Mouse (Mus musculus) liver, embryonic 11.5 days (tissue): ENCODE results near the gene Spryd4. TPM values are rescaled to one million over a fixed set of nuclear protein-coding genes. Genes with fewer than 3 reads are reported as not detected.
"Not testable (repeated sequence)": the region's sequence is repeated elsewhere in the genome, so short reads cannot be mapped to it uniquely, and the experiment has no call there.

Experiments
- ATAC-seq: fragments of 200-750 bp; cut with Nextera tagmentation; replicated peaks from 2 replicates; pipeline ENCODE4 v1.8.0; 2017; ENCODE audit warnings: moderate number of reproducible peaks, mild to moderate bottlenecking, moderate TSS enrichment, moderate library complexity; ENCODE audit not compliant: low FRiP score
- DNase-seq: peaks from one replicate; pipeline ENCODE4 v3.0.0-alpha.2; 2017; ENCODE audit warnings: low spot score
- H3K27ac ChIP-seq: fragments of 300-500 bp; sonication (generic); 2 replicates; pipeline ENCODE4 v1.5.1; 2014; ENCODE audit warnings: mild to moderate bottlenecking, low read depth, low read length, control low read depth
- H3K27me3 ChIP-seq: fragments of 300-500 bp; sonication (generic); replicated peaks from 2 replicates; pipeline ENCODE4 v1.6.1; 2014; ENCODE audit warnings: low read length, mixed read lengths; ENCODE audit not compliant: control insufficient read depth, insufficient read depth
- H3K36me3 ChIP-seq: fragments of 300-500 bp; sonication (generic); 2 replicates; pipeline ENCODE4 v1.6.1; 2014; ENCODE audit warnings: mild to moderate bottlenecking, low read length, moderate library complexity, mixed read lengths; ENCODE audit not compliant: control insufficient read depth, insufficient read depth
- H3K4me1 ChIP-seq: fragments of 300-500 bp; sonication (generic); replicated peaks from 2 replicates; pipeline ENCODE4 v1.6.1; 2014; ENCODE audit warnings: low read length, mixed read lengths; ENCODE audit not compliant: control insufficient read depth, insufficient read depth
- H3K4me2 ChIP-seq: fragments of 300-500 bp; sonication (generic); 2 replicates; pipeline ENCODE4 v1.6.1; 2014; ENCODE audit warnings: mild to moderate bottlenecking, control low read depth, moderate library complexity
- H3K4me3 ChIP-seq: fragments of 300-500 bp; sonication (generic); 2 replicates; pipeline ENCODE4 v1.5.1; 2014; ENCODE audit warnings: low read depth, low read length, control low read depth
- H3K9ac ChIP-seq: fragments of 300-500 bp; sonication (generic); 2 replicates; pipeline ENCODE4 v1.6.1; 2014; ENCODE audit warnings: low read depth, low read length, control low read depth
- H3K9me3 ChIP-seq: fragments of 300-500 bp; sonication (generic); 2 replicates; pipeline ENCODE4 v1.6.1; 2016; ENCODE audit warnings: low read length, inconsistent platforms, mixed read lengths; ENCODE audit not compliant: control insufficient read depth
- WGBS: fragments of 180-500 bp; shearing (Covaris S2); extraction: QIAGEN DNeasy Blood & Tissue Kit; methylation state at CpG from one replicate; pipeline ENCODE4 v1.1.7; 2014; 5-methylcytosine and 5-hydroxymethylcytosine counted together
- polyA plus RNA-seq: library from polyadenylated mRNA; unstranded; fragments of >200 nt; fragmentation: Nextera tagmentation; extraction: Ambion mirVana; gene quantifications from 2 replicates; pipeline ENCODE4 v1.2.1, GENCODE M21; 2014

The Spryd4 gene
- polyA plus RNA-seq, 1 experiment from 2014 or later: 32.4 TPM

DNA sequence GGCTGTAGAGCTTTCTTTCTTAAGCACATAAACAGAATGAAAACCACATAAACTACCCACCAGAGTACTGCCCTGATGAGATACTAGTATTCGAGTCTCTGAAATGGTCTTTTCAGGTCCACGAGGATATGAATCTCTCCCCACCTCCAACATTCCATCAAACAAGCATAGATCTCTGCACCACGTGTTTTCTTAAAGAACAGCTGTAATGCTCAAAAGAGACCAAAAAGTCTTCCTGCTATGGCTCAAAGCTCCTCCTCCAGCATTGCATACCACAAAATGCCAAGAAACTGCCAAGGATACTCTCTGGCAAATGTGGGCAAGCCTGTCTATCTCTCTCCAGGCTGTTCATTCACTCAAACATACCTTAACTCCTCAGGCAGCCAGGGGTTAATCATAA, 36.3 kb downstream of the Spryd4 start:
- H3K4me1 ChIP-seq: peaks cover 17% of the 10 kb centered on the region
- no peaks in the 10 kb centered on the region for H3K36me3 ChIP-seq
- ATAC-seq: no peak
- 21% methylated on average over 3 of the region's 3 CpGs for WGBS
- H3K27me3 ChIP-seq: no peaks in the 10 kb centered on the region
- peak overlapping the region; percentile 61 for H3K4me2 ChIP-seq
- no peak for DNase-seq
- H3K9ac ChIP-seq: peak overlapping the region; percentile 65
- H3K27ac ChIP-seq: no peak overlapping the region
- H3K4me3 ChIP-seq: peak overlapping the region; percentile 51
- H3K9me3 ChIP-seq: no peaks in the 10 kb centered on the region

DNA sequence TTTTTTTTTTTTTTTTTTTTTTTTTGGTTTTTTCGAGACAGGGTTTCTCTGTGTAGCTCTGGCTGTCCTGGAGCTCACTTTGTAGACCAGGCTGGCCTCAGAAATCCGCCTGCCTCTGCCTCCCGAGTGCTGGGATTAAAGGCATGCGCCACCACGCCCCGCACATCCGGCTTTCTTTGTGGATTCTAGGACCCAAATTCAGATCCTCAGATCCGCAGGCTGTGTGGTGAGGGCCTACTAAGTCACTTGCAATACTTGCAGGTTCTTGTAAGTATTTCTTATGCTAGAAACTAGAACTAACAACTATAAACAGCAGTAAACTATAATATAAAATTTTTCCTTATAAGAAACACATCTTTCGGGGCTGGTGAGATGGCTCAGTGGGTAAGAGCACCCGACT, 40.3 kb downstream of the Spryd4 start:
- H3K9ac ChIP-seq, H3K36me3 ChIP-seq, H3K27ac ChIP-seq, DNase-seq, ATAC-seq, H3K9me3 ChIP-seq, H3K4me3 ChIP-seq, H3K27me3 ChIP-seq, H3K4me2 ChIP-seq: not testable (repeated sequence)
- H3K4me1 ChIP-seq: peaks cover 12% of the 10 kb centered on the region
- 91% methylated on average over 10 of the region's 10 CpGs for WGBS

GRCm38 (mm10) chr10:128167091-128167490, 44.5 kb downstream of the Spryd4 start:
- no peak overlapping the region for H3K27ac ChIP-seq
- DNase-seq (no peak), ATAC-seq (no peak)
- no peaks in the 10 kb centered on the region for H3K9me3 ChIP-seq
- no peaks in the 10 kb centered on the region for H3K27me3 ChIP-seq
- no peaks in the 10 kb centered on the region for H3K4me1 ChIP-seq
- 40% methylated on average over 6 of the region's 6 CpGs for WGBS
- no peak overlapping the region for H3K9ac ChIP-seq
- no peak overlapping the region for H3K4me3 ChIP-seq
- H3K36me3 ChIP-seq: 0 out of 2 replicates have a peak, but pooled peaks cover 2% of the 10 kb centered on the region
- no peak overlapping the region for H3K4me2 ChIP-seq

DNA sequence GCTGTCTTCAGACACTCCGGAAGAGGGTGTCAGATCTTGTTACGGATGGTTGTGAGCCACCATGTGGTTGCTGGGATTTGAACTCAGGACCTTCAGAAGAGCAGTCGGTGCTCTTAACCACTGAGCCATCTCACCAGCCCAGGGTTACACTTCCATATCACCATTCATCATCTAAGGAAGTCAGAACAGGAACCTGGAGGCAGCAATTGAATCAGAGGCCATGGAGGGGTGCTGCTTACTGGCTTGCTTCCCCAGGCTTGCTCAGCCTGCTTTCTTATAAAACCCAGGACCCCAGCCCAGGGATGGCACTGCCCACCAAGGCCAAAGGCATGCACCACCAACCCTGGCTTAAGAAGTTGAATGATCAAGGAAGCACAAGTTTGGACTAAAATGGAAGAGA, 45.9 kb downstream of the Spryd4 start:
- not testable (repeated sequence) for H3K27me3 ChIP-seq, DNase-seq, H3K4me3 ChIP-seq, ATAC-seq, H3K27ac ChIP-seq, H3K9ac ChIP-seq, H3K4me2 ChIP-seq, H3K9me3 ChIP-seq, H3K36me3 ChIP-seq, H3K4me1 ChIP-seq
- 77% methylated on average over 2 of the region's 3 CpGs for WGBS

Other genes starting within 250 kb of the Spryd4 start
- gene Hsd17b6, start 204.2 kb downstream of the Spryd4 start, polyA plus RNA-seq: not detected in 2 replicates
- gene Prim1, start 196.6 kb downstream of the Spryd4 start, polyA plus RNA-seq: 106 and 112 TPM in 2 replicates
- 1,053 and 1,054 TPM in 2 replicates for gene Naca, start 176.2 kb downstream of the Spryd4 start, polyA plus RNA-seq
- gene Ptges3, start 152.9 kb downstream of the Spryd4 start, polyA plus RNA-seq: 527 and 567 TPM in 2 replicates
- gene Atp5b, start 128.5 kb downstream of the Spryd4 start, polyA plus RNA-seq: 2,564 and 2,777 TPM in 2 replicates
- 11.1 and 13.0 TPM in 2 replicates for gene Baz2a, start 120.2 kb downstream of the Spryd4 start, polyA plus RNA-seq
- 14.6 and 17.0 TPM in 2 replicates for gene Rbms2, start 31.5 kb downstream of the Spryd4 start, polyA plus RNA-seq
- 3.1 and 3.4 TPM in 2 replicates for gene Gls2, start 17.4 kb downstream of the Spryd4 start, polyA plus RNA-seq
- 0.08 TPM in 1 of 2 replicates, not detected in the other for gene Mip, start 14.0 kb upstream of the Spryd4 start, polyA plus RNA-seq
- gene Timeless, start 20.3 kb upstream of the Spryd4 start, polyA plus RNA-seq: 67.5 and 71.2 TPM in 2 replicates
- 0.43 and 0.92 TPM in 2 replicates for gene Apon, start 42.3 kb upstream of the Spryd4 start, polyA plus RNA-seq
- 25.0 and 28.0 TPM in 2 replicates for gene Apof, start 56.9 kb upstream of the Spryd4 start, polyA plus RNA-seq
- gene Stat2, start 58.8 kb upstream of the Spryd4 start, polyA plus RNA-seq: 12.5 and 14.9 TPM in 2 replicates
- gene Il23a, start 86.9 kb upstream of the Spryd4 start, polyA plus RNA-seq: 0.12 and 0.22 TPM in 2 replicates
- 27.8 and 29.9 TPM in 2 replicates for gene Pan2, start 91.5 kb upstream of the Spryd4 start, polyA plus RNA-seq
- 195 and 221 TPM in 2 replicates for gene Cnpy2, start 110.7 kb upstream of the Spryd4 start, polyA plus RNA-seq
- gene Cs, start 125.9 kb upstream of the Spryd4 start, polyA plus RNA-seq: 255 and 280 TPM in 2 replicates
- 8.4 and 10.5 TPM in 2 replicates for gene Coq10a, start 157.2 kb upstream of the Spryd4 start, polyA plus RNA-seq
- gene Ankrd52, start 165.3 kb upstream of the Spryd4 start, polyA plus RNA-seq: 12.2 and 13.4 TPM in 2 replicates
- 16.5 and 17.6 TPM in 2 replicates for gene Slc39a5, start 189.4 kb upstream of the Spryd4 start, polyA plus RNA-seq
- gene Nabp2, start 199.7 kb upstream of the Spryd4 start, polyA plus RNA-seq: 101 and 104 TPM in 2 replicates
- gene Rnf41, start 199.8 kb upstream of the Spryd4 start, polyA plus RNA-seq: 19.1 and 20.4 TPM in 2 replicates
- gene Smarcc2, start 247.4 kb upstream of the Spryd4 start, polyA plus RNA-seq: 59.0 and 59.7 TPM in 2 replicates